Comparison of ENCODE assay signal across 8 mouse cellular contexts in genomic region chr7:27227676-27228075, GRCm38 (mm10). TPM values are rescaled to one million over a fixed set of nuclear protein-coding genes. Genes with fewer than 3 reads are reported as not detected.
DNase-seq lines count a peak whose midpoint lies in the region; ATAC-seq and TF ChIP-seq lines count a peak whose summit lies in the region.

No protein-coding gene starts in this region.

- H3K79me2 ChIP-seq in macrophage (ENCODE audit: inconsistent target) = peaks cover 49% of the 10 kb centered on the region

- H3K4me1 ChIP-seq in thymus, adult 2 months (replicated peaks; ENCODE audit: control insufficient read depth, insufficient read depth, low read length) = peaks cover 36% of the 10 kb centered on the region
- H3K4me1 ChIP-seq in hindbrain, embryonic 13.5 days (replicated peaks) = peaks cover 66% of the 10 kb centered on the region

- no peak for TF ChIP-seq CTCF in thymus, adult 2 months (IDR thresholded peaks at IDR 0.05; ENCODE audit: borderline replicate concordance, control insufficient read depth, extremely low read depth, insufficient read depth, low read length, poor library complexity)

- 19% methylated on average over 10 of the region's 10 CpGs for WGBS in thymus, adult 2 months
- 2% methylated on average over 10 of the region's 10 CpGs for WGBS in hindbrain, embryonic 13.5 days
- WGBS in macrophage (ENCODE audit: missing documents) = 23% methylated on average over 10 of the region's 10 CpGs

- H3K27ac ChIP-seq in thymus, adult 2 months (ENCODE audit: control insufficient read depth, insufficient read depth, low read length) = no peak overlapping the region
- H3K27ac ChIP-seq in hindbrain, embryonic 13.5 days = peak overlapping the region; percentile 84
- peak overlapping the region; percentile 21; the same call in 1 of the 2 replicates for H3K27ac ChIP-seq in macrophage

- no peaks in the 10 kb centered on the region for H3K36me3 ChIP-seq in thymus, adult 2 months (ENCODE audit: control insufficient read depth, insufficient read depth, low read length)
- peaks cover 7% of the 10 kb centered on the region; the same call in 1 of the 2 replicates for H3K36me3 ChIP-seq in hindbrain, embryonic 13.5 days
- H3K36me3 ChIP-seq in macrophage (ENCODE audit: inconsistent target) = no peaks in the 10 kb centered on the region

- no peaks in the 10 kb centered on the region for H3K27me3 ChIP-seq in thymus, adult 2 months (ENCODE audit: control insufficient read depth, insufficient read depth, low read length)
- no peaks in the 10 kb centered on the region for H3K27me3 ChIP-seq in hindbrain, embryonic 13.5 days

- peak overlapping the region; percentile 65 for H3K4me3 ChIP-seq in thymus, adult 2 months (ENCODE audit: control insufficient read depth, insufficient read depth, low read length)
- peak overlapping the region; percentile 71 for H3K4me3 ChIP-seq in hindbrain, embryonic 13.5 days
- peak overlapping the region; percentile 63 for H3K4me3 ChIP-seq in macrophage (ENCODE audit: inconsistent target)

- H3K4me2 ChIP-seq in hindbrain, embryonic 13.5 days = peak overlapping the region; percentile 99

- H3K9ac ChIP-seq in hindbrain, embryonic 13.5 days = peak overlapping the region; percentile 93

- TF ChIP-seq POLR2A in thymus, adult 2 months (IDR thresholded peaks at IDR 0.05; ENCODE audit: control insufficient read depth, extremely low read depth, insufficient read depth, low read length, poor library complexity) = no peak

- peak; percentile 12; the same call in 1 of the 2 replicates for ATAC-seq in cerebellum, adult (ENCODE audit: insufficient number of reproducible peaks, low FRiP score, low TSS enrichment)
- peak; percentile 2; the same call in 1 of the 2 replicates for ATAC-seq in hindbrain, embryonic 13.5 days (ENCODE audit: low FRiP score)

- DNase-seq in cerebellum, adult 8-10 months = no peak
- DNase-seq in thymus, adult 2 months = peak; percentile 7
- DNase-seq in thymus, postnatal 10 days (ENCODE audit: low spot score in 2 of 2) = no peak
- DNase-seq in frontal cortex, postnatal 14 days (ENCODE audit: low spot score in 2 of 2) = no peak
- DNase-seq in spleen, postnatal 4 days (ENCODE audit: low spot score in 2 of 2) = no peak

- no peaks in the 10 kb centered on the region for H3K9me3 ChIP-seq in hindbrain, embryonic 13.5 days

RNA-seq across cellular contexts. Expression of gene Itpkc, which starts 0.8 kb away (rescaled TPM):
- 12.2 and 12.4 TPM in 2 replicates for polyA plus RNA-seq in thymus, adult 2 months (2012; rRNA removed)
- polyA plus RNA-seq in hindbrain, embryonic 13.5 days (2015; fragmentation: Nextera tagmentation; extraction: Ambion mirVana) = 6.1 and 6.5 TPM in 2 replicates
- total RNA-seq in macrophage (2018; cell fraction: chromatin; rRNA removed) = 100 to 1,000 TPM in 7 of 26 experiments, 10 to 100 TPM in 19; 14.1 to 149 (median 55.4) TPM
- 10 to 100 TPM in 13 of 26 experiments, 1 to 10 TPM in 13; 5.2 to 39.8 (median 10.0) TPM for total RNA-seq in macrophage (2018; cell fraction: cytosol; rRNA removed)
- 100 to 1,000 TPM in 1 of 26 experiments, 10 to 100 TPM in 24, 1 to 10 TPM in 1; 9.0 to 111 (median 34.1) TPM for total RNA-seq in macrophage (2018; cell fraction: nucleus; rRNA removed)
- polyA plus RNA-seq in macrophage (2018) = 4.0 to 6.8 TPM (median 6.2 TPM) in 3 replicates

RNA-seq across cellular contexts. Expression of gene Coq8b, which starts 5.1 kb away (rescaled TPM):
- polyA plus RNA-seq in thymus, adult 2 months (2012; rRNA removed) = 53.1 and 57.8 TPM in 2 replicates
- 23.8 and 24.9 TPM in 2 replicates for polyA plus RNA-seq in hindbrain, embryonic 13.5 days (2015; fragmentation: Nextera tagmentation; extraction: Ambion mirVana)
- 10 to 100 TPM; 18.6 to 94.5 (median 54.0) TPM for total RNA-seq in macrophage (2018; cell fraction: chromatin; rRNA removed)
- 10 to 100 TPM; 14.7 to 24.2 (median 19.7) TPM for total RNA-seq in macrophage (2018; cell fraction: cytosol; rRNA removed)
- 10 to 100 TPM; 12.1 to 45.8 (median 27.7) TPM for total RNA-seq in macrophage (2018; cell fraction: nucleus; rRNA removed)
- polyA plus RNA-seq in macrophage (2018) = 15.6 to 17.3 TPM (median 16.0 TPM) in 3 replicates

RNA-seq across cellular contexts. Expression of gene Numbl, which starts 30.6 kb away (rescaled TPM):
- polyA plus RNA-seq in thymus, adult 2 months (2012; rRNA removed) = 10.3 and 10.7 TPM in 2 replicates
- polyA plus RNA-seq in hindbrain, embryonic 13.5 days (2015; fragmentation: Nextera tagmentation; extraction: Ambion mirVana) = 48.4 and 49.6 TPM in 2 replicates
- 10 to 100 TPM in 5 of 26 experiments, 1 to 10 TPM in 21; 2.1 to 14.8 (median 6.4) TPM for total RNA-seq in macrophage (2018; cell fraction: chromatin; rRNA removed)
- 1 to 10 TPM in 24 of 26 experiments, under 1 TPM in 2; 0.68 to 5.4 (median 2.2) TPM for total RNA-seq in macrophage (2018; cell fraction: cytosol; rRNA removed)
- 10 to 100 TPM in 1 of 26 experiments, 1 to 10 TPM in 23, under 1 TPM in 2; 0.83 to 10.4 (median 3.2) TPM for total RNA-seq in macrophage (2018; cell fraction: nucleus; rRNA removed)
- 2.0 to 3.1 TPM (median 2.4 TPM) in 3 replicates for polyA plus RNA-seq in macrophage (2018)

RNA-seq across cellular contexts. Expression of gene Snrpa, which starts 31.6 kb away (rescaled TPM):
- polyA plus RNA-seq in thymus, adult 2 months (2012; rRNA removed) = 293 and 316 TPM in 2 replicates
- 208 and 211 TPM in 2 replicates for polyA plus RNA-seq in hindbrain, embryonic 13.5 days (2015; fragmentation: Nextera tagmentation; extraction: Ambion mirVana)
- total RNA-seq in macrophage (2018; cell fraction: chromatin; rRNA removed) = 10 to 100 TPM; 18.0 to 72.3 (median 50.1) TPM
- 10 to 100 TPM; 51.9 to 79.0 (median 62.5) TPM for total RNA-seq in macrophage (2018; cell fraction: cytosol; rRNA removed)
- 100 to 1,000 TPM in 1 of 26 experiments, 10 to 100 TPM in 25; 22.3 to 135 (median 47.9) TPM for total RNA-seq in macrophage (2018; cell fraction: nucleus; rRNA removed)
- 56.0 to 80.4 TPM (median 77.1 TPM) in 3 replicates for polyA plus RNA-seq in macrophage (2018)

RNA-seq across cellular contexts. Expression of gene BC024978, which starts 32.1 kb away (rescaled TPM):
- 20.4 and 20.9 TPM in 2 replicates for polyA plus RNA-seq in thymus, adult 2 months (2012; rRNA removed)
- polyA plus RNA-seq in hindbrain, embryonic 13.5 days (2015; fragmentation: Nextera tagmentation; extraction: Ambion mirVana) = 3.5 and 4.5 TPM in 2 replicates
- 10 to 100 TPM in 22 of 26 experiments, 1 to 10 TPM in 4; 5.7 to 25.5 (median 14.7) TPM for total RNA-seq in macrophage (2018; cell fraction: chromatin; rRNA removed)
- total RNA-seq in macrophage (2018; cell fraction: cytosol; rRNA removed) = 10 to 100 TPM in 1 of 26 experiments, 1 to 10 TPM in 25; 6.5 to 12.0 (median 8.4) TPM
- 10 to 100 TPM in 20 of 26 experiments, 1 to 10 TPM in 6; 5.8 to 23.7 (median 15.1) TPM for total RNA-seq in macrophage (2018; cell fraction: nucleus; rRNA removed)
- polyA plus RNA-seq in macrophage (2018) = 5.6 to 8.4 TPM (median 6.5 TPM) in 3 replicates
